Mouse (Mus musculus): ENCODE data around the gene Unc119b. TPM values are rescaled to one million over a fixed set of nuclear protein-coding genes. Genes with fewer than 3 reads are reported as not detected.

The Unc119b gene
- total RNA-seq (2023), result 10 to 100 TPM; 18.0 to 21.5 TPM

DNA sequence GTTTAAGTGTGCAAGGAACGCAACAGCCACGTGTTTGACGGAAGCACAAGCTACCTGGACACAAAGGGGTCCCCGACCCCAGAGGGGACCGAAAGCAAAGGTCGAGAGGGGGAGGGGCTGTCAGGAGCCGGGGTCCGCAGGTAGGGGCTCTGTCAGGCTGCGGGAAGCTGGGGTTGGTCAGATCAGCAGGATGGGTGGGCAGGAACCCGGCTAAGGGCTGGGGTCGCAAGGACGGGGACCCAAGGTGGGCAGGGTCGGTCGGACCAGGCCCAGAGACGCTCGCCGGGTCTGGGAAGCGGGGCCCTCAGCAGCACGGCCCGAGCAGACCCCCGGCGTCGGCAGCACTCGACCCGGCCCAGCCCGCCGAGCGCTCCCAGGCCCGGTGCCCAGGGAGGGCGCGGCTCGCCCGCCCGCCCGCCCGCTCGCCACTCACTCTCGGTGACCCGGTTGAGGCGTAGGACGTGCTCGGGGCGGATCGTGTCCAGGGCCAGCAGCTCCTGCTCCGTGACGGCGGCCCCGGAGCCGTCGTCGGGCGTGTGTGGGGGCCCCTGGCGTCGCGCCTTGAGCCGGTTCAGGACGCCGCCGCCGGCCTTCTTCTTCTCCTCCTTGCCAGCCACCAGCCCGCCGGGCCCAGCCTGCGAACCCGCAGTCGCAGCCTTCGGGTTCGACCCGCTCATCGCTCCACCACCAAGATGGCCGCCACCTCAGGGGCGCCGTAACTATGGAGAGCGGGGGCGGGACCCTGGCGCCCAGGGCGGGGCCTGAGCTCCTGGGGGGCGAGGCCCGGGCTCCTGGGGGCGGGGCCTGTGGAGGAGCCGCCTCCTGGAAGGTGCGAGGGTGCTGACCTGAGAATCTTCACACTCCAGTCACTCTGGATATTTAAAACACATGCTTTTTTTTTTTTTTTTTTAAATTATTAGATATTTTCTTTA lies at the start of gene Unc119b:
TSS of gene Unc119b (minus strand) at position 742 of the 932 bp plus-strand sequence.

GRCm38 (mm10) chr5:115158040-115158983 lies 23.5 kb upstream of the Unc119b start, which contains the start of gene Mlec:
TSS of gene Mlec (minus strand) at chr5:115158179.

GRCm38 (mm10) chr5:115118961-115119570 lies 15.7 kb downstream of the Unc119b start, which contains the start of gene Acads:
TSS of gene Acads (minus strand) at chr5:115119346.

DNA sequence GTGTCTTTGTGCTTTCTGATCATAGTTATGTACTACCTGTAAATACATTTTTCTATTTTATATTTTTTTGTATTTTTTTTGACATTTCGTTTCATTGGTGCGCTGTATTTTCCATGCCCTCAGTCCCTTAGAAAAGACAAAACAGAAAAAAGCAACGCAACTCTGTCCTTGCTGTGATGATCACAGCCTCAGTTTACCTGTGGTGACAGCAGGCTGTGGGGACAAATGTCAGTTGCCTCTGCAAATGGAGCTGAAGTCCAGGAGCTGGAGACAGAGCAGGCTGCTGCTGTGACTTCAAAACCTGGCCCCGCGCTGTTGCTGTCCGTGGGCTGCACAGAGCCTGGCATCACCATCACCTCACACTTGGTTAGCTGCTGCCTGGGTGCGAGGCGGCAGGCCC lies 36.6 kb downstream of the Unc119b start, which contains the start of gene Gm10401:
TSS of gene Gm10401 (minus strand) at position 101 of the 400 bp plus-strand sequence.

Other genes starting within 250 kb of the Unc119b start
- gene Oasl2, start 238.0 kb downstream of the Unc119b start, total RNA-seq (2023), result 10 to 100 TPM; 10.8 to 14.4 TPM
- gene Oasl1, start 211.7 kb downstream of the Unc119b start, total RNA-seq (2023), result 10 to 100 TPM in 1 of 2 experiments, 1 to 10 TPM in 1; 6.1 to 11.8 TPM
- 10 to 100 TPM; 12.7 to 13.0 TPM for gene 2210016L21Rik, start 192.8 kb downstream of the Unc119b start, total RNA-seq (2023)
- gene Hnf1a, start 163.9 kb downstream of the Unc119b start, total RNA-seq (2023), result not detected
- gene Sppl3, start 123.8 kb downstream of the Unc119b start, total RNA-seq (2023), result 10 to 100 TPM; 45.9 to 47.6 TPM
- gene Gm10401, start 36.7 kb downstream of the Unc119b start, total RNA-seq (2023), result not detected
- 10 to 100 TPM; 16.7 to 18.9 TPM for gene Acads, start 15.6 kb downstream of the Unc119b start, total RNA-seq (2023)
- 100 to 1,000 TPM; 119 to 122 TPM for gene Mlec, start 23.2 kb upstream of the Unc119b start, total RNA-seq (2023)
- gene Cabp1, start 59.4 kb upstream of the Unc119b start, total RNA-seq (2023), result not detected
- 10 to 100 TPM; 13.0 to 13.5 TPM for gene Pop5, start 100.9 kb upstream of the Unc119b start, total RNA-seq (2023)
- gene Rnf10, start 137.9 kb upstream of the Unc119b start, total RNA-seq (2023), result 100 to 1,000 TPM; 192 to 202 TPM
- gene Coq5, start 144.7 kb upstream of the Unc119b start, total RNA-seq (2023), result 10 to 100 TPM; 10.7 to 11.2 TPM
- gene Dynll1, start 166.0 kb upstream of the Unc119b start, total RNA-seq (2023), result 100 to 1,000 TPM; 186 to 218 TPM
- 10 to 100 TPM; 57.3 to 62.5 TPM for gene Srsf9, start 192.2 kb upstream of the Unc119b start, total RNA-seq (2023)
- gene Gatc, start 206.2 kb upstream of the Unc119b start, total RNA-seq (2023), result 10 to 100 TPM in 1 of 2 experiments, 1 to 10 TPM in 1; 5.9 to 11.5 TPM
- gene Triap1, start 206.2 kb upstream of the Unc119b start, total RNA-seq (2023), result 10 to 100 TPM; 15.2 to 17.1 TPM
- 100 to 1,000 TPM; 239 to 273 TPM for gene Cox6a1, start 214.0 kb upstream of the Unc119b start, total RNA-seq (2023)

Data from neutrophil, adult 59 days (primary cell).